Mouse (Mus musculus): ENCODE measurements around the gene Kif1c.
A peak's percentile ranks its signal among the peaks of the same experiment; 100 is the strongest.

The Kif1c gene

DNA sequence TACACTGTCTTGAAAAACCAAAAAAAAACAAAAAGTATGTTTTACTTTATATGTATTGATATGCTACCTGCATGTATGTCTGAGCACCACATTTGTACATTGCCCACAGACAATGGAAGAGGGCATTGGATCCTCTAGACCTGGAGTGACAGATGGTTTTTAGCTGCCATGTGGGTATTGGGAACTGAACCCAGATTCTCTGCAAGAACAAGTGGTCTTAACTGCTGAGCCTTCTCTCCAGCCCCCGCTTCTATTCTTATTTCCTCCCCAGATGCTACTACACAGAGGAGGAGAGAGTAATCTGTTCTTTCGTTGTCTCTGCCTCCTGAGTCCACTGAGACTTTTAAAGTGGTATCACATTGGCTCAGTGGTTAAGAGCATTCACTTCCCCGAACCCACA, 6.8 kb upstream of the Kif1c start:
- no peak for DNase-seq (ENCODE audit: low read depth, low spot score)

DNA sequence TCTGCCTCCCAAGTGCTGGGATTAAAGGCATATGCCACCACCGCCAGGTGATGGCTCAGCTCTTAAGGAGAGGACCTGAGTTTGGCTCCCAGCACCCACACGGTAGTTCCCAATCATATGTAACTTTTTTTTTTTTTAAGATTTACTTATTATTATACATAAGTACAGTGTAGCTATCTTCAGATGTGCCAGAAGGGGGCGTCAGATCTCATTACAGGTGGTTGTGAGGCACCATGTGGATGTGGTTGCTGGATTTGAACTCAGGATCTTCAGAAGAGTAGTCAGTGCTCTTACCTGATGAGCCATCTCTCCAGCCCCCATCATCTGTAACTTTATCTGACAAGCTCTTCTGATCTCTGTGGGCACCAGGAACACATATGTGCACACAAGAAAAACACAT, 3.0 kb upstream of the Kif1c start:
- peak; percentile 49 for DNase-seq (ENCODE audit: low read depth, low spot score)

DNA sequence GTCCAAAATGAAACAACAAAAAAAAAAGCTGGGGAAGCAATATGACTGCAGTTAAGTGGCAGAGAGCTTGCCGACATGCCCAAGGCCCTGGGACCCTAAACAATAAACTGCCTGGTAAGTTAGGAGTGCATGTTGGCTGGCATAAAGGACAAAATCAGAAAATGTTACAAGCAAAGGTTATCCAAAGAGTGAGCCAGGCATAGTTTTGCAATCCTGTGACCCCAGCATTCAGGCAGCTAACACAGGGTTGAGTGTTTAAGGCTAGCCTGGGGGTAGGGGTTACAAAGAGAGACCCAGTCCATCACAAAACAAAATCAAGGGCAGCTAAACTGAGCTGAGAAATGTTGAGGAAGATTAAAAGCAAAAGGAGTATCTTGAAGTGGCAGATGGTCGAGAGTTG, 1.3 kb upstream of the Kif1c start:
- DNase-seq (ENCODE audit: low read depth, low spot score): no peak

DNA sequence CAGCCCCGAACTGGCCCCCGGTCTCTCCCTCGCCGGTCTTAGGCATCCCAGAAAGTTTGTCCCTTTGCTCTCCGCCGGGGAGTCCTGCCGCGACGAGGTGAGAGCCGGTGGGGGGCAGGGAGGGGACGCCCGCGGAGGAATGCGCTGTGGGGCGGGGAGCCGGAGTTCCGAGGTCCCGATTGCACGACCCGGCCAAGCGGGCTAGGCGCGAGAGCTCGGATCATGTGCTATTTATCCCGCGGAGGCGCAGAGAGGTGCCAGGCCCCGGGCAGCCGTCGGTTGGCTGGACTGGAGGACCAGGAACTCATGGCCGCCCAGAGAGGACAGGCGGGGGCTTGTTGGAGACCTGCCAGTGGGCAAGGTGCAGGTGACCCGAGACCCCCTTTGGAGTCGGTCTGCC, 265 bp downstream of the Kif1c start:
- peak; percentile 68 for DNase-seq (ENCODE audit: low read depth, low spot score)

DNA sequence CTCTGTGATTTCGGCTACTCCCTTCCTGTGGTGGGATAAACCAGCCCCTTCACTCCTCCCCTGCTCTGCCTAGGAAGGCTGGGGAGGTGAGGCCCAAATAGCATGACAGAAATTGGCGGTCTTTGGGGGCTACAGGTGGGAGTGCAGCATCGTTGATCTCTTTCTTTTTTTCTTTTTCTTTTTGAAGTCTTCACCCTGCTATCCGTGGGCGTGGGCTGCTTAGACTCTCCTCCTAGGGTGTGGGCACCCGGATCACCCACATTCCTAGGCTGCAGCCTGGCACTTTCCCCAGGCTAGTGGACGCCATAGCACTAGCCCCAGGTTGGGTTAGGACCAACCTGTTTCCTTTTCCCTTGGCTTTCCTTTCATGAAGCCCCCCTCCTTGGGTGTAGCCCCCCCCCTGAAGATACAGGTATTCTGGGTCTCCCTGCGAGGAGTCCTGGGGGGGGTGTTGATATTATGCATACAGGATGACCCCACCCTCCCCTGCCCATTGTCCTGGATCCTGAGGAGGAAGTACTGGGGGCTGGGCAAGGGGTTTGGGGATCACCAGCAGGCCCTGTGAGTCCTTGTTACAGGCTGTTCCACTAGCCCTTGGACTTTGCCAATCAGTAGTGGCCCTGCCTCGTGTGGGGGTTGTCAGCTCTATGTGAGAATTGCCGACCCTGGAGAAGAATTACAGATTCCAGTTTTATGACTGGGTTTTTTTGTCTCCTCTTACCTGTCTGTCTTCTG, 1.0 kb downstream of the Kif1c start:
- DNase-seq (ENCODE audit: low read depth, low spot score): no peak

DNA sequence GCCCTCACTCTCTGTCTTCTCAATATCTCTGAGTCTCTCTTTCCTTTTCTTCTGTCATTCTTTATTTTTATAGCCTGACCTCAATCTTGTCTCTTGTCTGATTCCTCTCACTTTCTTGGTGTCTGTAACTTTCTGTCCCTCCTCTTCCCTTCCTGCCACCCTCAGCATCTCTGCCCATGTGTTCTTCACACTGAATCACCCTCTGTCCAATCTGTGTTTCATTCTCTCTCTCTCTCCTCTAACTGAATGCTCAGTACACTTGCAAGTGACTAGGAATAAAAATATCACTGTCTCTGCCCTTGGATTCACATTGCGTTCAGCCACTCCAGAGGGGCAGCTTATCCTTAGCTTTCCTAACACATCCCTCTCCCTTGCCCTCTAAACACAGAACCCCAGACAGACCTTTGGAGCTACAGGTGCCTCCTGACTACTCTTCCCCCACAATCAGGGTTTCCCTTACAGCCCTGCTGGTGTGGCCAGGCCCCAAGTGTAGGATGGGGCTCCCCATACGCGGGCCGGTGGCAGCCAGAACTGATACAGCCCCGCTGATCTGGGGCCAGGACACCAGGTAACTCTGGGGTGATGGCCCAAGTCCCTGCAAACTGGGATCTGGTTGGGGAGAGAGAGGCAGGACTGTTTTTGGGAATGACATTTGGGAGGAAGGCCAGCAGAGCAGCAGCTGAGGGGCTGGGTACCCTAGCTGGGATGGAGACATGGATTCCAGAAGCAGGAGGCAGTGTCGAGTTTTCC, 1.8 kb downstream of the Kif1c start:
- no peak for DNase-seq (ENCODE audit: low read depth, low spot score)

DNA sequence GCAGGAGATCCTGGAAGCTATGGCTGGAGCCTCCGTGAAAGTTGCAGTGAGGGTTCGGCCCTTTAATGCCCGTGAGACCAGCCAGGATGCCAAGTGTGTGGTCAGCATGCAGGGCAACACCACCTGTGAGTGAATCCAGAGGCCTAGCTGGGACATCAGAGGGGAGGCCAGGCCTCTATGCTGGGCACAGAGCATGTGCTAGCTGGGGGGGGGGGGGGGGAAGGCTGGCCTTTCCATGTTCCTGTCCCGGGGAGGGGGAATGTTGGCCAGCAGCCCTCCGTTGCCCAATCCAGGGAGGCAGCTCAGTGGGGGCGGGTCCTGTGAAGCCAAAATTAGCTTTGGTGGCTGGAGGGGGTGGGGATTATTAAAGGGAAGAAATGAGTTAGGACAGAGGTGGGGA, 2.4 kb downstream of the Kif1c start:
- no peak for DNase-seq (ENCODE audit: low read depth, low spot score)

DNA sequence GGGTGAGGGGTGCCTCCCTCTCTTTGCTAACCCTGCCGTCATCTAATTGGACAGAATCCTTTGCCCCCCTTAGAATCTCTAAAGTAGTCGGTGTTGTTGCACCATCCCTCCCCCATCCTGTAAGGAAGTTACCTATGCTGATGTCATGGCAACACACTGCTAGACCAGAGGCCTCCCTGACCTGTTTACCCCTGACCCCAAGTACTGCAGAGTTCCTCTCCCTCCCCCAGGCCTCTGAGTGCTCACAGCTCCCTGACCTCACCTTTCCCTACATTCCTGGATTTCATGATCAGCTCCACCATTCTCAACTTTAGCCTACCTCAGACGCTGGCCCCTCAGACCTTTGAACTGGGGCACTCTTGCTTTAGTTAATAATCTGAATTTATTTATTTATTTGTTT, 5.8 kb downstream of the Kif1c start:
- no peak for DNase-seq (ENCODE audit: low read depth, low spot score)

DNA sequence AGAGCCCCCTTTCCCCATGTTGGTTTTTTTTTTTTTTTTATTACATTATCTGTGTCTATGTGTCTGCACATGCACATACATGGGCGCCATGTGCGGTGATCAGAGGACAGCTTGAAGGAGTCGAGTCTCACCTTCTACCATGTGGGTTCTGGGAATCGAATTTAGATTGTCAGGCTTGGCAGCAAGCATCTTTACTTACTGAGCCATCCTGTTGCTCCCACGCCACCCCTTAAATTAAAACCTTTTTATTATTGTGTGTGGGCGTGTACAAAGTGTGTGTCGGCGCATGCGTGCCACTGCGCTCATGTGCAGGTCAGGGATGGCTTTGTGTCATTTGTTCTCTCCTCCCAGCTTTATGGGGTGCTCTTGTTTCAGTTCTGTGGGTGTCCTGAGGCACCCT, 10.7 kb downstream of the Kif1c start:
- DNase-seq (ENCODE audit: low read depth, low spot score): no peak

DNA sequence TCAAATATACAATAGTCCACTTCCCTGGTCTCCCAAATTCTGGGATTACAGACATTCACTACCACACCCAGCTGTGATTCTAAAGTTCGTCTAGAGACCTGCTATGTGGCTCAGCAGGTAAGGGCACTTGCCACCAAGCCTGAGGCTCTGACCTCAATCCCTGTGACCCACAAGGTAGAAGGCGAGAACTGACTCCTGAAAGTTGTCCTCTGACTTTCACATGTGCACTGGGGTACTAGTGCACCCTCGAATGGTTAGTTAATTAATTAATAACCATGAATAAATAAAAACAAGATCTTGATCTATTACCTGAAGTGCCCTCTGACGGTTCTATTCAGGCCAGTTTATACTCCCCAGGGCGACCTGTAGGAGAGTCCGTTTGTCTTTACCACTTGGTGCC, 12.9 kb downstream of the Kif1c start:
- no peak for DNase-seq (ENCODE audit: low read depth, low spot score)

DNA sequence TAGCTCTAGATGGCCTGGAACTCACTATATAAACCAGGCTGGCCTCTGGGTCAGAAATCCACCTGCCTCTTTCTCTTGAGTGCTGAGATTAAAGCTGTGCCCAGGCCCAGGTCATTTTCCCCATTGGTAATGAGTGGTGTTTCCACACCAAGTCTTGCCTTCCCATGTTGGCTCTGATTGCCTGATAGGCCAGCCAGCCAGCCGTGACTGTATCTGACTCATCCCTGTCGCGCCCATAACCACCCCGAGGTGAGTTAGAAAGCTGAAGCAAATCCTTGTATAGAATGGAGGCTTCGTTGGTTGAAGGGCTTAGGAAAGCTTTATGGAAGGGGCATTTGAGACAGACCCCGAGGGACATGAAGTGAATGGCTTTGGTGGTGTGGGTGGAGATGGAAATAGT, 15.5 kb downstream of the Kif1c start:
- DNase-seq (ENCODE audit: low read depth, low spot score): no peak

DNA sequence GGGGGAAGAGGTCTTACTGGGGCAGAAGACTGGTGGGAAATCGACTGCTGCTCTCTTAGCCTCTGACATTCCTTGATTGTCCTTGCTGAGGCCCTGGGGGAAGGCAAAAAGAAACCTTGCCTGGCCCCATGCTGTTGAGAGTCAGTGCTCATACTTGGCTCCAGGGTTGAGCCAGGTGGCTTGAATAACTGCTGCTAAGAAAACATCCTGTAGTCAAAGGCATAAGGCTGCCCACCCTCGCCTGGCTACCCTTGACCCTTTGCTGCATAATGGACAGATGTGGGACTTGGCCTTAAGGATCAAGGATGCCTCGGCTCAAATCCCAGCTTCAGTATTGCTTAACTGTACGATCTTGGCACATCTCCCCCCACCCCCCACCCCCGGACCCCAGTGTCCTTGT, 18.1 kb downstream of the Kif1c start:
- DNase-seq (ENCODE audit: low read depth, low spot score): no peak

DNA sequence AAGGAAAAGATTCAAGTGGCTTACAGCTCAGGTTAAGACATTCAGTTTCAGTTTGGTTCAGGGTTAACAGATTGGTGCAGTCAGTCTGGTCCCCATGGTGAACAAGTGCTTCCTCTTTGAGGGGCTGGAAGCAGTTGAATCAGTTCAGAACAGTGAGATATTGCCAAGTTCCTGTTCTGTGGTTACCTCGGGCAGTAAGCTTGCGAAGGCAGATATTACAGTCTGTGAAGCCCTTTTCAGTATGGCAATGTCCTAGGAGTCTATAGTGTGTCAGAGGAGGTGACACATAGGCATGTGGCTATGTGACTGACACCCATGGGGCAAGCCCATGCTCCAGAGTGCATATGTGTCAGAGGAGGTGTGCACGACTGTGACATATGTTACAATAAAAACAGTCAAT, 20.2 kb downstream of the Kif1c start:
- DNase-seq (ENCODE audit: low read depth, low spot score): no peak

DNA sequence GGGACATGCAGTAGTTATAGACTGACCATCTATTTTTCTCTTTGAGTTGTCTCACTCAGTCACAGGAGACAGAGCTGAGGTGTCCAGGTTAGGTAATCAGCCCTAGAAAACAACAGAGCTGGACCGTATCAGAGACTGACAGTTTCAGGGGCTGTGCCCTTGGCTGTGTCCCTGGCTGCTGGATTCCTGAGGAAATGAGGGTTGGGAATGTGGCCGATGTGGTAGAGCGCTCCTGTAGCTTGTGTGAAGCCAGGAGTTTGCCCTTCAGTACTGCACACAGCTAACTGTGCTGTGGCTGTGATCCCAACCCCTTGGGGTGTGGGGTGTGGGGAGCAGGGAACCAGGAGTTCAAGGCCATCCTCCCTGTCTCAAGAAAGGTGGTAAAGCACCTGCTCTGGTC, 20.7 kb downstream of the Kif1c start:
- DNase-seq (ENCODE audit: low read depth, low spot score): no peak

DNA sequence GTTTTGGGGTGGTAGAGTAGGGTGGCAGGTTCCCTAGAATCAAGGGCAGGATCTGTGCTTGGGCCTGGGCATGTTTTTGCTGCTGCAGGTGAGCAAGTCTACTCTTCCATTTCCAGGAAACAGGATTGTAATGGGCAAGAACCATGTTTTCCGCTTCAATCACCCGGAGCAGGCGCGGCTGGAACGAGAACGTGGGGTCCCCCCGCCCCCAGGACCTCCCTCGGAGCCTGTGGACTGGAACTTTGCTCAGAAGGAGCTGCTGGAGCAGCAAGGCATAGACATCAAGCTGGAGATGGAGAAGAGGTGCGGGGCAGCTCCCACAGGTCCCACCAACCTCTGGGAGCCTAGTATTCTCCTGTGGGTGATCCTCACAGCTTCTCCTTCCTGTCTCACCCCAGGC, 24.4 kb downstream of the Kif1c start:
- DNase-seq (ENCODE audit: low read depth, low spot score): no peak

DNA sequence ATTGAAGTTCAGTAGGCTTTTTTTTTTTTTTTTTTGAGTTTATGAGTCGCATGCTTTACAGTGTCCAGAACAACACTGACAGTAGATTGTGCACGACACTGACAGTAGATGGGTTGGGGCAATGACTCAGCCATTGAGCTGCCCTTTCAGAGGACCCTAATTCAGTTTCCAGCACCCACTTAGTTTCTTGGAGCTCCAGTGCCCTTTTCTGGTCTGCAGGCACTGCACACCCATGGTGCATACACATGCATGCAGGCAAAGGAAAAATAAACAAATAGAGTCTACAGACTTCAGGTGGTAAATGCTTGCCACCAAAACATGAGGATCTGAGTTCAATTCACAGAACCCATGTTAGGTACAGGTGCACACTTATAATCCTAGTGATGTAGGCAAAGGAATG, 26.2 kb downstream of the Kif1c start:
- DNase-seq (ENCODE audit: low read depth, low spot score): no peak

DNA sequence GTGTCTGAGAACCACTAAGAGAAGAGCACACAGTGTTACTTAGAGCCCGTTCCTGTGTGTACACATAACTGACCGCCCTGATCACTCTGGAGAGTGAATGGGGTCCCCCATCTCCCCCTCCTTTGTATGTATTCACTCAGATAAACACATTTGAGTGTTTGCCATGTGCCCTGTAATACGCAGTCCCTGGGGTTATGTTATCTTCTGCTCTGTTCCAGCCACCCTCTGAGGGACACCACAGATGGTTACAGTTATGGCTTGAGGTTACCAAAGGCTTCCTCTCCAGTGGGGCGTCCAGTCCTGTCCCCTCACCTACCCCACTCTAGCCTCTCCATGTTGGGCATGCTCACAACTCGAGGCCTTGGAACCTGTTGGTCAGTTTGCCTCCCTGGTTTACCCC, 27.0 kb downstream of the Kif1c start:
- DNase-seq (ENCODE audit: low read depth, low spot score): no peak

DNA sequence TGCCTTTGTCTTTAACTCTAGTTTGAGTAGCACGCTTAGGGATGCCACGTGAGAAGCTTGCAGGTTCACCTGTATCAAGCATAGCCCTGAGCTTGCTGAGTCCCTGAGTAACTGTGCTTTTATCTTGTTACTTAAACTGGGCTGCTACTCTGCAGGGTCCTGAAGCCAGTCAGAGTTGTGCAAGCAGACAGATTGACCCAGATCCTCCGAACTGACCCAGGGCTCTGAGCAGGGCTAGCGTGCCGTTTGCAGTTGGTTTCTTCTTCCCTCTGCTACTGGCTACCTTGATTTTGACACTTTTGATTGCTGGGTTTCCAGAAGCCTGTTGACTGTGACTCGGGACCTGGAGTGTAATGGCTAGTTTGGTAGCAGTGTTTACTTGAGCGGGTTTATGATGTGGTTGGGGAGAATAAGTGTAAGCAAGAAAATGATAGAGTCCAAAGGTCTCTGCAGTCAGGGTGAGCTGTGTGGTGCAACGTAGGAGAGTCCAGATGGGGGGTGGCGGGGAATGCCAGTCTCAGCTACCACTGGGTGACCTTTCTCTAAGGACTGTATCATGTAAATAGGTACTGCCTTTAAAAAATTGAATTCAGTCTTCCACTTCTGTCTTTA, 30.2 kb downstream of the Kif1c start:
- no peak for DNase-seq (ENCODE audit: low read depth, low spot score)

DNA sequence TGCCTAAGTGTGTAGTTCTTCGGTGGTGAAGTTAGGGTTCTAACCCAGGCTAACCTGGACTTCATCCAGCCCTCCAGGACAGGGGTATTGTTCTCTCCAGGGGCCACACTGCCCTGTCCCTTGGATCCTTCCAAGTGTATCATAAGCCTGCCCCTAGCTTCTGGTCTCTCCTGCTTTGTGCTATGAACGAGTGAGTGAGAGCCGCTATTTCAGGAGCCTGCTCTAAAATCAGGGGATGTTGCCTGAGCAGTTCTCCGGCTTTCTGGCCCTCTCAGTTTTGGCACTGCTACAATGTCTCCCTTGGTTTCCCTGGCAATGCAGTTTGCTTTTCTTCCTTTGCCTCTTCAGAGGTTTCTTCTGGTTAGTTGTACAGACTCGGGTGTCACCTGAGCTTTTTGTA, 30.8 kb downstream of the Kif1c start:
- DNase-seq (ENCODE audit: low read depth, low spot score): no peak

DNA sequence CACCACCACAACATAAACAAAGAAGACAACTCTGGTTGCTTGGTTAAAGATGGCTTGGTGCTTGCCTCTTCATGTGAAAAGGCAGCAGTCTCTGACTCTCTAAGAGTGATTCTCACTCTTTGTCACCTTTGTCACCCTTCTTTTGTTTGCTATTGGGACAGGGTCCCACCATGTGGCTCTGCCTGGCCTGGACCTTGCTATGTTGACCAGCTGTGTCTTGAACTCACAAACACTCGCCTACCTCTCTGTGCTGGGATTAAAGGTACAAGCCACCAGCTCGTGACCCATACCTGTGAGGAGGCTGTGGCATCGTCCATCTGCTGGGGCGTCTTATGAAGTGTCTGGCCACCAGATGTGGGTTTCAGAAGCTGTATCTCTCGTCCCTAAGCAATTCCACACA, 32.9 kb downstream of the Kif1c start:
- DNase-seq (ENCODE audit: low read depth, low spot score): no peak

DNA sequence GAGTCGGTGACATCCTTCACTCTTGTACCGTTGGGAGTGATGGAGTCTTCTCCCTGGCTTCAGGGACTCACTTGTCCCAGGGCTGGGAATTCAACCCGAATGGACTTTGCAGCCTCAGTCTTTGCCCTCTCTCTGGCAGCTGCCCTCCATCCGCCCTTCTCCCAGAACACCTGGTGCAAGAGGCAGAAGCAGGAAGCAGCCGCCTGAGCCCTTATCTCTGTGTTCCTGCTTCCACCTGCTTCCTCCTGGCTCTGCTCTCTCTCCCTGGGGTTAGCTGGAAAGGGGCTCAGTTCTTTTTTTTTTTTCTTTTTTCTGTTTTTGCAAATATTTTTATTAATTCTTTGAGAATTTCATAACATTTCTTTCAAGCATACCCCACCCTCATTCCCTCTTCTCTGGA, 37.4 kb downstream of the Kif1c start:
- DNase-seq (ENCODE audit: low read depth, low spot score): no peak

DNA sequence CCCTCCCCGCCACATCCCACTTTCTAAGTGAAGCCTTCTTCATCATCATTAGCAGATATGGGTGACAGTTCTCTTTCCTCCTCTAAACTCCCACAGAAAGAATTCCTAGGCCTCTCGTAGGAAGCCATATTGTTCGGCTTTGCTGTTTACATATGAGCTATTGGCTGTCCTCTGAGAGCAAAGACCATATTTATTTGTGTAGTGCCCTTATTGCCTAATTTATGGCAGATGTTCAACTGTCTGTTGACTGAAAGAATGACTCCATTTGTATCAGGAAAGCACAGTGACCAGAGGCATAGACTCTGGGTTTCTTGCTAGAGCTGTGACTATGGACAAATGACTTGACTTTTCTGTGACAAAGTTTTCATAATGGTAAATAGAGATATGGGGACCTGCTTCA, 41.3 kb downstream of the Kif1c start:
- DNase-seq (ENCODE audit: low read depth, low spot score): no peak

DNA sequence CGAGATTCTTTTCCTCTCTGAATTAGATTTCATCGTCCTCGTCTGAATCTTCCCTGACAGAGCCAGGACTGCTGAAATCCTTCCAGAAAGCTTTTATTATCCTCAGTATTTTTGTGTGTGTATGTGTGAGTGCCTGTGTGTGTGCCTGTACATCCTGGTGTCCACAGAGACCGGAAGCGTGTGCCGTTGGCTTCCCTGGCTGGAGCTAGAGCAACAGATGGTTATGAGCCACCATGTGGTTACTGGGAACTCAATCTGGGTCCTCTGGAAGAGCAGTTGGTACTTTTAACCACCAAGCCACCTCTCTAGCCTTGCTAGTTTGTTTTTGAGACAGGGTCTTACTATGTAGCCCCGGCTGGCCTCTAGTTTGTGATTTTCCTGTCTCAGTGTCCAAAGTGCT, 41.8 kb downstream of the Kif1c start:
- no peak for DNase-seq (ENCODE audit: low read depth, low spot score)

All from CD4-positive helper T cell, adult 2 months (primary cell).